Mouse (Mus musculus) limb, embryonic 10.5 days (tissue): Measurements from ENCODE around the gene Kalrn. TPM values are rescaled to one million over a fixed set of nuclear protein-coding genes. Genes with fewer than 3 reads are reported as not detected.

Source experiments
- DNase-seq: peaks from one replicate; pipeline ENCODE4 v3.0.0-alpha.2; 2017; ENCODE audit warnings: low spot score
- H3K27ac ChIP-seq: fragments of 300-500 bp; sonication (generic); 2 replicates; pipeline ENCODE4 v1.5.1; 2016; ENCODE audit warnings: mild to moderate bottlenecking
- H3K27me3 ChIP-seq: fragments of 300-500 bp; sonication (generic); 2 replicates; pipeline ENCODE4 v1.6.1; 2016; ENCODE audit warnings: low read depth, mild to moderate bottlenecking; ENCODE audit not compliant: poor library complexity, severe bottlenecking
- H3K36me3 ChIP-seq: fragments of 300-500 bp; sonication (generic); 2 replicates; pipeline ENCODE4 v1.6.1; 2016; ENCODE audit warnings: mild to moderate bottlenecking, moderate library complexity
- H3K4me1 ChIP-seq: fragments of 300-500 bp; sonication (generic); 2 replicates; pipeline ENCODE4 v1.6.1; 2016
- H3K4me3 ChIP-seq: fragments of 300-500 bp; sonication (generic); 2 replicates; pipeline ENCODE4 v1.5.1; 2016; ENCODE audit warnings: mild to moderate bottlenecking, moderate library complexity
- H3K9me3 ChIP-seq: fragments of 300-500 bp; sonication (generic); replicated peaks from 2 replicates; pipeline ENCODE4 v1.6.1; 2016; ENCODE audit warnings: mild to moderate bottlenecking
- WGBS: fragments of 180-500 bp; shearing (Covaris S2); methylation state at CpG from one replicate; pipeline ENCODE4 v1.1.7; 2016; 5-methylcytosine and 5-hydroxymethylcytosine counted together
- polyA plus RNA-seq: library from polyadenylated mRNA; unstranded; fragments of >200 nt; fragmentation: Nextera tagmentation; extraction: Ambion mirVana; gene quantifications from 2 replicates; pipeline ENCODE4 v1.2.1, GENCODE M21; 2016

The Kalrn gene
- polyA plus RNA-seq, 1 experiment from 2014 or later = 8.3 TPM

GRCm38 (mm10) chr16:34066922-34067321 is 506.4 kb downstream of the Kalrn start:
- peaks cover 10% of the 10 kb centered on the region; the same call in 1 of the 2 replicates for H3K4me1 ChIP-seq
- no peaks in the 10 kb centered on the region for H3K27me3 ChIP-seq
- H3K36me3 ChIP-seq = no peaks in the 10 kb centered on the region
- H3K4me3 ChIP-seq = no peak overlapping the region
- DNase-seq = no peak
- no peak overlapping the region for H3K27ac ChIP-seq
- H3K9me3 ChIP-seq = no peaks in the 10 kb centered on the region

DNA sequence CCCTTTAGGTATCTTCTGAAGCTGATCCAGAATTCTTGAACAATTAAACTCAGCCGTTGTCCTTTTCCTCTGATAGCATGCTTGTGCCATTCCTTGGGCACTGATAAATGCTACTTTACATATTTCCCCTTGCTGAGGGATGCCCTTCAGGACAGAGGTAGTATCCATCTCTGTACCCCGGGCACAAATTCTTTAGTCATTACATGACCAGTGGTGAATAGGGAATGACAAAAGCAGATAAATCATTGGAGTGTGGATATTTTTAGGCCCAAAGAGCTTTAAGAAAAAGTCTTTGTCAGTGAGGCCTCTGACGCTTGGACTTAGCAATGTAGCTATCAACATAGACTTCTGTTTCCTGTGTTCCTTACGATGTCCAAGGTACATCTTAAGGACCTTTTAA is 507.0 kb downstream of the Kalrn start:
- WGBS = 94% methylated on average over 4 of the region's 4 CpGs
- no peak for DNase-seq

DNA sequence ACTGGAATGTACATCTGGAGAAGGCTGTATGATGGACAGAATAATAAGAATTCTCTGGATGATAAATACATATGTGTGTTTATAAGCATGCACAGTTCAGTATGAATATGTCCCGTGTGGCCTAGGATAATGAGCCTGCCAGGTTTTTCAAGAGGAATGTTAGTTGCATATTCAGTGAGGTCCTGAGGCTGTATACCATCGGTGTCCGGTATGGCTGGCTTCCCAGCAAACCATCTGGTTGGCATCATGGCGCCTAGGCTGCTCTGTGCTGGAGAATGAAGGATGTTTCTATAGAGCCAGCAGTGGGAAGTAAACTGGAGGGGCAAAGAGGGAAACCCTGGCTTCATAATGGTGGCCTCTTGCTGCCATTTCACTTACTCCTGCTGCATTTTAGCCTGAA is 510.0 kb downstream of the Kalrn start:
- H3K9me3 ChIP-seq = no peaks in the 10 kb centered on the region
- WGBS = 90% methylated on average over 4 of the region's 4 CpGs
- H3K27ac ChIP-seq = no peak overlapping the region
- DNase-seq = no peak
- H3K4me1 ChIP-seq = peaks cover 7% of the 10 kb centered on the region; the same call in 1 of the 2 replicates
- no peaks in the 10 kb centered on the region for H3K36me3 ChIP-seq
- H3K4me3 ChIP-seq = no peak overlapping the region
- H3K27me3 ChIP-seq = no peaks in the 10 kb centered on the region

More for the DNA sequence above, 507.0 kb downstream of the Kalrn start:
- Histone ChIP-seq H3K4me3 (no peak overlapping the region), H3K9me3 (no peaks in the 10 kb centered on the region), H3K27ac (no peak overlapping the region), H3K4me1 (peaks cover 10% of the 10 kb centered on the region; the same call in 1 of the 2 replicates), H3K36me3 (no peaks in the 10 kb centered on the region), H3K27me3 (no peaks in the 10 kb centered on the region)

DNA sequence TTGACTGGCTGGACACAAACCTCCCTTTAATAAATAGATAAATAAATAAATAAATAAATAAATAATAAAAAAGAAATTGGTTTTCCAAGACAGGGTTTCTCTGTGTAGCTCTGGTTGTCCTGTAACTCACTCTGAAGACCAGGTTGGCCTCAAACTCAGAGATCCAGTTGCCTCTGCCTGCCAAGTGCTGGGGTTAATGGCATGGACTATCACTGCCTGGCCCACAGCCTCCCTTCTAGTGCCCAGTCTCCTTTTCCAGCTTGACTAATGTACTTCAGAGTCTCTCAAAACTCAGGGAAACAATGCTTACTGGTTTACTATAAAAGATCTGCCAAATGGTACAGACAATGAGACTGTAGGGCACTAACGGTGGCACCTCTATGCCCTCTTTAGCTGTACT is 511.7 kb downstream of the Kalrn start:
- no peaks in the 10 kb centered on the region for H3K27me3 ChIP-seq
- 97% methylated on average over 1 of the region's 1 CpGs for WGBS
- DNase-seq = no peak
- H3K4me1 ChIP-seq = no peaks in the 10 kb centered on the region
- H3K9me3 ChIP-seq = no peaks in the 10 kb centered on the region
- no peaks in the 10 kb centered on the region for H3K36me3 ChIP-seq
- H3K27ac ChIP-seq = no peak overlapping the region
- H3K4me3 ChIP-seq = no peak overlapping the region

- no peak for DNase-seq
- Histone ChIP-seq H3K27ac (no peak overlapping the region), H3K9me3 (no peaks in the 10 kb centered on the region), H3K4me3 (no peak overlapping the region), H3K36me3 (peaks cover 10% of the 10 kb centered on the region; the same call in 1 of the 2 replicates), H3K27me3 (no peaks in the 10 kb centered on the region), H3K4me1 (no peaks in the 10 kb centered on the region)
- 60% methylated on average over 3 of the region's 3 CpGs for WGBS
These were observed 514.7 kb downstream of the Kalrn start for GRCm38 (mm10) chr16:34058611-34059010.

DNA sequence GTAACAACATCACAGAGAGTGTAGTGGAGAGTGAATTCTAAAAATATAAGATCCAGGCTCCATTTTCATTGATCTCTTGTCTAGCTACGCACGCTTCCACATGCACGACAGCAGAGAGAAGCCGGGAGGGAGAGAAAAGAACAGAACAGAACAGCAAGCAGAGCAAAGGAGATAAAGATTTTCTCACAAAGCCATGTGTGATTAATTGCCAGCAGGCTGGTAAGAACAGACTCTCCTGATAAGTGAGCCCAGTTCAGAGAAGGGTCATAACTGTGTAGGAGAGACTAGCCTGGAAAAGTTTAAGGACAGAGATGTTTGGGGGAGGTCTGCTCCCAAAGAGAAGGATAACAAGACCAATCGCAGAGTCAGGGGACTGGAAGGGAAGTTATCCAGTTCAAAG is 515.9 kb downstream of the Kalrn start:
- 68% methylated on average over 5 of the region's 5 CpGs for WGBS
- H3K4me1 ChIP-seq = no peaks in the 10 kb centered on the region
- peaks cover 16% of the 10 kb centered on the region for H3K36me3 ChIP-seq
- H3K4me3 ChIP-seq = no peak overlapping the region
- no peaks in the 10 kb centered on the region for H3K9me3 ChIP-seq
- no peaks in the 10 kb centered on the region for H3K27me3 ChIP-seq
- H3K27ac ChIP-seq = no peak overlapping the region
- no peak for DNase-seq

- H3K4me1 ChIP-seq = no peaks in the 10 kb centered on the region
- H3K27ac ChIP-seq = no peak overlapping the region
- no peaks in the 10 kb centered on the region for H3K9me3 ChIP-seq
- no peak overlapping the region for H3K4me3 ChIP-seq
- H3K27me3 ChIP-seq = no peaks in the 10 kb centered on the region
- no peak for DNase-seq
- peaks cover 16% of the 10 kb centered on the region for H3K36me3 ChIP-seq
- WGBS = 51% methylated on average over 10 of the region's 10 CpGs
These were observed 516.8 kb downstream of the Kalrn start for GRCm38 (mm10) chr16:34056418-34057111.

DNA sequence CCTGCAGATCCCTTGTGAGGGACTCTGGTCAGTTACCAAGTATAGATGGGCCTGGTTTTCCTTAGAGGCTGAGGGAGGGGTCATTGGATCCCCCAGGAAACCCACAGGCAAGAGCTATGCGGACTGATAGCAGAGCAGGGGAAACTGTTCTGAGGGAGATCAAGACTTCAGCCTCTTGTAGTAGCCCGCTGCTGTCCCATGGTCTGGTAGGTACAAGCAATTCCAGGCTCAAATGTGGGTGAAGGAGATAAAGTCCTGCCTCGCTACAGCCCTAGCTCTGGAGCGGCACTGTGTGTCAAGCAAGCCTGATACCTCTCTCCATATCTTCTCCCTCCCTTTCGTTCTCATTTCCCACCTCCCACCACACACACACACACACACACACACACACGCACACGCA is 523.2 kb downstream of the Kalrn start:
- no peaks in the 10 kb centered on the region for H3K9me3 ChIP-seq
- no peak overlapping the region for H3K4me3 ChIP-seq
- peak overlapping the region; percentile 51; the same call in 1 of the 2 replicates for H3K27ac ChIP-seq
- 86% methylated on average over 7 of the region's 7 CpGs for WGBS
- H3K4me1 ChIP-seq = peaks cover 5% of the 10 kb centered on the region; the same call in 1 of the 2 replicates
- H3K27me3 ChIP-seq = no peaks in the 10 kb centered on the region
- DNase-seq = no peak
- H3K36me3 ChIP-seq = peaks cover 16% of the 10 kb centered on the region

- no peaks in the 10 kb centered on the region for H3K9me3 ChIP-seq
- peaks cover 5% of the 10 kb centered on the region; the same call in 1 of the 2 replicates for H3K4me1 ChIP-seq
- no peak overlapping the region for H3K4me3 ChIP-seq
- no peak overlapping the region for H3K27ac ChIP-seq
- DNase-seq = no peak
- peaks cover 11% of the 10 kb centered on the region for H3K36me3 ChIP-seq
- no peaks in the 10 kb centered on the region for H3K27me3 ChIP-seq
- WGBS = 91% methylated on average over 12 of the region's 12 CpGs
These were observed 524.0 kb downstream of the Kalrn start for GRCm38 (mm10) chr16:34049361-34049760.

DNA sequence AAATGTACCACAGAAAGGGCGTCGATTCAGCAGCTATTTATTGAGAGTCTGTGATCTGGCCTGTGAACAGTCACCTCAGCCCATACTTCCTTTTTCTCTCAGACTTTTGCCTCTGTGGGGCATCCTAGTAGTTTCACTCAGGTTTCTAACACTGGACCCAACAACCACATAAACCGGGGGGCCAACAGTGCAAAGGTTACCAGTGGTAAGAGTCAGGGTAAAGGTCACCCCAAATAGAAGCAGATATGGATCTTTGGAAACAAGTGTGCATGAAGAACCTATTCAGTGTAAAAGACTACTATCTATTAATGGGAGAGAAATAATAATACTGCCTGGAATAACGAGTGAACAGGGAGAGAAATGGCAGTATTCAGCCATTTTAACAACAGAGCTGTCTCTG is 525.1 kb downstream of the Kalrn start:
- Histone ChIP-seq H3K9me3 (no peaks in the 10 kb centered on the region), H3K4me1 (peaks cover 5% of the 10 kb centered on the region; the same call in 1 of the 2 replicates), H3K36me3 (peaks cover 5% of the 10 kb centered on the region), H3K4me3 (no peak overlapping the region), H3K27ac (no peak overlapping the region), H3K27me3 (no peaks in the 10 kb centered on the region)
- WGBS = 91% methylated on average over 4 of the region's 4 CpGs
- DNase-seq = no peak

GRCm38 (mm10) chr16:34047543-34047942 is 525.8 kb downstream of the Kalrn start:
- WGBS = 74% methylated on average over 7 of the region's 7 CpGs
- Histone ChIP-seq H3K27ac (no peak overlapping the region), H3K4me1 (peaks cover 5% of the 10 kb centered on the region; the same call in 1 of the 2 replicates), H3K4me3 (no peak overlapping the region), H3K36me3 (no peaks in the 10 kb centered on the region), H3K9me3 (no peaks in the 10 kb centered on the region), H3K27me3 (no peaks in the 10 kb centered on the region)
- DNase-seq = no peak

GRCm38 (mm10) chr16:34047006-34047360 is 526.3 kb downstream of the Kalrn start:
- no peak for DNase-seq
- Histone ChIP-seq H3K27ac (no peak overlapping the region), H3K9me3 (no peaks in the 10 kb centered on the region), H3K36me3 (no peaks in the 10 kb centered on the region), H3K27me3 (no peaks in the 10 kb centered on the region), H3K4me3 (no peak overlapping the region), H3K4me1 (peaks cover 5% of the 10 kb centered on the region; the same call in 1 of the 2 replicates)
- WGBS = 91% methylated on average over 4 of the region's 4 CpGs

DNA sequence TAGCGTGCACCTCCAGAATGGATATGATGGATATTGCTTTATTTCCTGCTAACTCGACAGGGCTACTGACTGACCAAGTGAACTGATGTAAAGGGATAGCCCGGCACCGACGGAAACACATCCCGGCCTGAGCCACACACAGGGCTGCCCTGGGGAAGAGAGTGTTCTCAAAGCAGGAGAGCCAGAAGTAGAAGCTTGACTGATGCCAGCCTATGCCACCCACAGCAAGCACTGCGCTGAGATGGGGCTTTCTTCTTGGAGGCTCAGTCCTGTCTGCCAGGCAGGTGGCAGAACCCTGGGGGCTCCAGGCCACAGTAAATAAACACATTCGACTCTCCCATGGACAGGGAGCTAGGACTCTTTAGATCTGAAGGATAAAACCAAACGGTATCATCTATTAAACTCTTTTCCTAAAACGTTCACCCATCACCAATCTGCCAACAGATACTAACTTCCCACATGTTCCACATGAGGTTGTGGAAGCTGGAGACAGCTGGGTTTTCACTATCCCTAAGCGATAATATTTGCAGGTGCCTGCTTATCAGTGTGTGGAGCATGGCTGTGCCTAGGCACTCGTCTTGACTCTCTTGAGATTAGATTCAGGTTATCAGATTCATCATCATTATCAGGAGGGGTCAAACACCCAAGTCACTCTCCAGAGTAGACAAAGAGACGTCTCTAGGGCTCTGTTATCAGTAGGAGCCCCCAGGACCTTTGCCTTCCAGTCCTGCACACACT is 526.9 kb downstream of the Kalrn start:
- Histone ChIP-seq H3K4me1 (peaks cover 5% of the 10 kb centered on the region; the same call in 1 of the 2 replicates), H3K36me3 (no peaks in the 10 kb centered on the region), H3K9me3 (no peaks in the 10 kb centered on the region), H3K27ac (no peak overlapping the region), H3K4me3 (no peak overlapping the region), H3K27me3 (no peaks in the 10 kb centered on the region)
- DNase-seq = no peak
- WGBS = 78% methylated on average over 13 of the region's 13 CpGs
